Mouse (Mus musculus) small intestine, adult 2 months (tissue): ENCODE data around the gene Alox12.

ENCODE experiments used
- CTCF ChIP-seq: fragments of 200-500 bp; IDR thresholded peaks from 2 replicates; pipeline ENCODE4 v1.5.1; 2012; ENCODE audit warnings: low read depth, mild to moderate bottlenecking, control low read depth, inconsistent platforms, low read length, moderate library complexity, mixed read lengths; ENCODE audit not compliant: insufficient replicate concordance, insufficient read length; ENCODE audit errors: extremely low read depth
- POLR2A ChIP-seq: fragments of 200-500 bp; IDR thresholded peaks from 2 replicates; pipeline ENCODE4 v1.6.1; 2012; ENCODE audit warnings: low read depth, mild to moderate bottlenecking, control low read depth, inconsistent platforms, low read length, moderate library complexity

DNA sequence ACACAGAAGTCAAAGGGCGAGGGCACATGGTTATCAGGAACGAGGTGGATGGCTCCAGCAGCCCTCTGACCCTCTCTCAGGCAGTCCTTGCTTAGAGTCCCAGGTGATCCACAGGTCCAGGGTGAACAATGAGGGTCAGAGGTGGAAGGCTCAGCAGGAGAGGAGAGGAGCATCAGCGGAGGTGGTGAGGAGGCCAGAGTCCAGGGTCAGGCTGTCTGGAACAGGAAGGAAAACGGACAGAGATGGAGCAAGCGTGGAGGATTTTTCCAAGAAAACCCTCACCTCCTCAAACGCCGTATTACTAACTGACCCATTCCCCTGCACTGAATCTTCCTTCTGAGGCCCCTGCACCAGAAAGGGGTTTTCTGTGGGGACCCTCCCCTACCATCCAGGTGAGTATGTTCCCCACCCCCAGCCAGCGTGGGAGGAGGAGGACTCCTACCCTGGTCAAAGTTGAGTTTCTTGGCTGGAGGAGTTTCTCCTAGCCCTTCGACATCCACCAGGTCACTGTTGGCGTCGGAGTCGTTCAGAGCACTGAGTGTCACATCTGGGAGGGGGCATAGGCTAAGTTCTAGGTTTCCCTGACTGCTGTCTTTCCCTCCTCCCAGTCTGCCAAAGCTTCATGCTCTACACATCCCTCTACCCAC, 19.8 kb downstream of the Alox12 start:
- no peak for TF ChIP-seq POLR2A
- no peak for TF ChIP-seq CTCF
